Comparison of ENCODE assay signal across 8 mouse cellular contexts in genomic region chr6:71632829-71633662, GRCm38 (mm10). TPM values are rescaled to one million over a fixed set of nuclear protein-coding genes. Genes with fewer than 3 reads are reported as not detected.
DNase-seq lines count a peak whose midpoint lies in the region; ATAC-seq lines count a peak whose summit lies in the region.

Kdm3a (minus strand) TSS chr6:71632990.

- peak within 1 kb of the TSS; percentile 86 for H3K9ac ChIP-seq in forebrain, embryonic 14.5 days (ENCODE audit: low read length)
- H3K9ac ChIP-seq in neural tube, embryonic 15.5 days (replicated peaks), result peak within 1 kb of the TSS; percentile 65

- no peaks in the 10 kb centered on the region for H3K9me3 ChIP-seq in forebrain, embryonic 14.5 days (replicated peaks; ENCODE audit: control insufficient read depth, low read length)
- H3K9me3 ChIP-seq in neural tube, embryonic 15.5 days (replicated peaks), result no peaks in the 10 kb centered on the region

- peak within 1 kb of the TSS; percentile 87 for H3K4me2 ChIP-seq in forebrain, embryonic 14.5 days (ENCODE audit: low read length)
- peak within 1 kb of the TSS; percentile 71 for H3K4me2 ChIP-seq in neural tube, embryonic 15.5 days

- H3K27me3 ChIP-seq in forebrain, embryonic 14.5 days (replicated peaks; ENCODE audit: control insufficient read depth, insufficient read depth, low read length), result no peaks in the 10 kb centered on the region
- 0 out of 2 replicates have a peak, but pooled peaks cover 6% of the 10 kb centered on the region for H3K27me3 ChIP-seq in neural tube, embryonic 15.5 days (replicated peaks)

- H3K27ac ChIP-seq in forebrain, embryonic 14.5 days (ENCODE audit: low read depth, low read length), result peak within 1 kb of the TSS; percentile 100
- H3K27ac ChIP-seq in neural tube, embryonic 15.5 days (replicated peaks), result peak within 1 kb of the TSS; percentile 100

- intact Hi-C loops in heart, postnatal 14 days (cut with DNase I), result loop anchor here (5.0 to 10.0 kb wide), 3 partner anchors 169 to 361 kb away; partner anchors contain the start of genes Krcc1 and Rmnd5a

- ATAC-seq in forebrain, embryonic 14.5 days, result peak; percentile 98
- peak; percentile 98 for ATAC-seq in neural tube, embryonic 15.5 days (ENCODE audit: low FRiP score)

- DNase-seq in ES-CJ7 (ENCODE audit: low read depth, low spot score), result peak; percentile 100
- DNase-seq in cerebellum, adult 11 months, result peak; percentile 98
- DNase-seq in forebrain, embryonic 14.5 days (ENCODE audit: low spot score), result peak; percentile 99
- DNase-seq in heart, postnatal 14 days, result peak; percentile 98
- DNase-seq in layer of hippocampus, adult 11-12 months (ENCODE audit: low spot score), result peak; percentile 98
- DNase-seq in lung, adult 18-20 months, result peak; percentile 98
- DNase-seq in testis, postnatal 14 days (ENCODE audit: low spot score), result peak; percentile 99

- WGBS in forebrain, embryonic 14.5 days, result under 1% methylated on average over 63 of the region's 63 CpGs
- WGBS in neural tube, embryonic 15.5 days, result under 1% methylated on average over 61 of the region's 63 CpGs

- H3K4me1 ChIP-seq in forebrain, embryonic 14.5 days (ENCODE audit: control insufficient read depth, insufficient read depth, low read length), result peaks cover 22% of the 10 kb centered on the region
- peaks cover 28% of the 10 kb centered on the region for H3K4me1 ChIP-seq in neural tube, embryonic 15.5 days

- H3K36me3 ChIP-seq in forebrain, embryonic 14.5 days (ENCODE audit: control insufficient read depth, insufficient read depth, low read length), result peaks cover 10% of the 10 kb centered on the region
- H3K36me3 ChIP-seq in neural tube, embryonic 15.5 days, result 0 out of 2 replicates have a peak, but pooled peaks cover 4% of the 10 kb centered on the region

- peak within 1 kb of the TSS; percentile 87 for H3K4me3 ChIP-seq in forebrain, embryonic 14.5 days (ENCODE audit: low read depth, low read length)
- H3K4me3 ChIP-seq in neural tube, embryonic 15.5 days (replicated peaks), result peak within 1 kb of the TSS; percentile 68

RNA-seq across cellular contexts. Expression of gene Kdm3a, which starts in this region (rescaled TPM):
- polyA plus RNA-seq in forebrain, embryonic 14.5 days (2014; fragmentation: Nextera tagmentation; extraction: Ambion mirVana), result 47.4 and 49.5 TPM in 2 replicates
- 10 to 100 TPM; 28.6 to 30.3 TPM for total RNA-seq in heart, postnatal 14 days (2021)
- polyA plus RNA-seq in neural tube, embryonic 15.5 days (2015; fragmentation: Nextera tagmentation; extraction: Ambion mirVana), result 28.3 and 32.4 TPM in 2 replicates

Comparison
In these comparisons a context has a peak if more than half of its experiments do, and no peak if none do; other contexts are left out.
1. Peak in every context shown above with its lines: DNase-seq, ATAC-seq, H3K4me3 ChIP-seq and H3K27ac ChIP-seq.